Mouse (Mus musculus) cerebral cortex, adult 2 months (tissue): ENCODE results near the gene Rab24.

ENCODE experiments used
- WGBS: fragments of 180-500 bp; shearing (Covaris S2); methylation state at CpG from one replicate; pipeline ENCODE4 v1.1.7; 2018; 5-methylcytosine and 5-hydroxymethylcytosine counted together

Gene Rab24

GRCm38 (mm10) chr13:55328641-55329040 lies 6.9 kb upstream of the Rab24 start:
- 84% methylated on average over 4 of the region's 4 CpGs for WGBS

GRCm38 (mm10) chr13:55328171-55328570 lies 6.4 kb upstream of the Rab24 start:
- 89% methylated on average over 6 of the region's 6 CpGs for WGBS

DNA sequence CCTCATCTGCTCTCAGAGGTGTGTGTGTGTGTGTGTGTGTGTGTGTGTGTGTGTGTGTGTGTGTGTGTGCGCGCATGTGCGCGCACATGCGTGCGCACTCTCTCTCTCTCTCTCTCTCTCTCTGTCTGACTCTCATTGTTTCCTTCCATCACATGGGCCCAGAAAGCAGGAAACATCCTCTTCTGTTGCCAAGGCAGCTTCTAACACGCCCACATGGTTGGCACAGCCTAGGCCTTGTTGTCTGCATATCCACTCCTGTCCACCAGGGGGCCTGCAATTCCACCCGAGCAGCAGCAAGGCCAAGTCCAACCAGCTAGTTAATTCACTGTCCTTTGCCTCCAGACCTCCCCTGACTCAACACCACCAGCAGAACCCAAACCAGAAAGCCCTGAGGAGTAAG lies 5.9 kb upstream of the Rab24 start:
- 2% methylated on average over 8 of the region's 8 CpGs for WGBS

GRCm38 (mm10) chr13:55327169-55327568 lies 5.4 kb upstream of the Rab24 start:
- WGBS, result 47% methylated on average over 4 of the region's 4 CpGs

GRCm38 (mm10) chr13:55325596-55325995 lies 3.9 kb upstream of the Rab24 start:
- WGBS, result 62% methylated on average over 11 of the region's 11 CpGs

DNA sequence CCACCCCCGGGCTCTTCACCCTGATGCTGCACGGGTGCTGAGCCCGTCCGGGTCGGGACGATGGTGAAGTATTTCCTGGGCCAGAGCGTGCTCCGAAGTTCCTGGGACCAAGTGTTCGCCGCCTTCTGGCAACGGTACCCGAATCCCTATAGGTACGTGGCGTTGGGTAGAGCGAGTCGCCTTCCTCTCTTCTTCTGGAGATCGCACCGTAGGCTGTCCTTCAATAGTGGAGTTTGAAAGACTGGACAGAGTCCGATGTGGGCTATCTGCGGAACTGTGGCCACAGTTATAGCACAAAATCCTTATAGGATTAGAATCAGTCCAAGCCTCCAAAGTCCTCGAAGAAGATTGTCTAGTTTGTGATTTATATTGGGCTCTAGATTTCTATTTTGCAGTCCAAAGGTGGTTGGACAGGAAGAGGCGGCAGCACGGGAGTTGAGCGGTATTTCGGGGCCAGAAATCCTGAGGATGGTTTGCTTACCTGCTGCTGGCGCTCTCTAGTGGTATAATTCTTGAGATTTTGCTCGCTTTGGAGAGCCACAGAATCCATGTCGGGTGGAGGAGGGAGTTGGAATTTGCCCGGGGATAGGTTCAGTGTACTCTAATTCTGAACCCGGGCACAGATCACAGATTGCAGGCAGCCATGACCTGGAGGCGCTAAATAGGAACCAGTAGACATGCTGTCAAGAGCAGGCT lies 532 bp upstream of the Rab24 start:
- WGBS, result 2% methylated on average over 31 of the region's 31 CpGs

DNA sequence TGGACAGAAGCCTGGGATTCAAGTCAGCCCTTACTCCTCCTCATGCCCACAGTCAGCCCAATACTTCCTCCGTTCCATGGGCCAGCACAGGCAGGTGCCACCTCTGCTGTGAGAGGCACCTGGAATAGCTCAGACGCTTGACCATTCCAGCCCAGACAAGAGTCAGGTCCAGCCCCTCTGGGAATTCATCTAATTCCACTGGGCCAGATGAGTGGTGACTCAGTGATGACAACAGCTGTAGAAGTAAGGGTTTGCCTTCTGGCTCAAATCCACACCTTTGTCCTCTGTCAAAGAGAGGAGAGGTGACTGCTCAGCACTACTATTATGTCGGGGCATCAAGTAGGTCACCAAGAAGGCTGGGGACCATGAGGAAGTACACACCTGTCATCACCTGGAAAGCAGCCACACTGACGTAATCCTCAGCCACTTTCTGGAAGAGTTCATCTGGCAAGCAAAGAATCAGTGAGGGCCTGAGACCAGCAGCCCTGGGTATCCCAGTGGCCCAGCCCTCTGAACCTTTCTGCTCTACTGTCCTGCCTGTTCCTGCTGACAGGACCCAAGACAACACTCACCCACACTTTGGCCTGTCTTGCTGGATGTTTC lies 1.7 kb downstream of the Rab24 start, which contains the start of gene Prelid1:
Prelid1 (plus strand) TSS at position 570 of the 603 bp plus-strand sequence.
- WGBS, result 58% methylated on average over 4 of the region's 4 CpGs

GRCm38 (mm10) chr13:55318351-55318750 lies 3.4 kb downstream of the Rab24 start:
- WGBS, result 47% methylated on average over 3 of the region's 3 CpGs

DNA sequence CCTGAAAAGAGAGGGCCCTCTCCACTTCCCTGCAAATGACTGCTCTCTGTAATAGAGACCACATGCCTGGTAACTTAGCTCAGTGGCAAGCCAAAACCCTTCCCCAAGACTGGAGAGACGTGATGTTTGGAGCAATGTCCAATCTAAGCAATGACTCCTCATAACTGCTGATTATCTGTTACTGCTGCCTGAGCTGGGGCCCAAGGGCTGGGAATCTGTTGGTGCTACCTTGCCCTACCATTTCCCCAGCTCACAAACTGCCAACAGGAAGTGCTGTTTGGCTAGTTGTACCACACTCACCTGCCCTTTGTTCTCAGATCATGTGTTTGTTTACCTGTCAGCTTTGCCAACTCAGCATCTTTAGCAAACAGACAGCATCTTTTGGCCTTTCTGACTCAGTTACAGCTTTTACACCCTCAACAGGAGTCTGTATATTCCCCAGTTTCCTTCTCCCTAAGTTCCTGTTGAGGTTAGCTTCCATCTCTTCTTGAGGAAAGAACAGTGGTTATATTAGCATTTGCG lies 6.8 kb downstream of the Rab24 start:
- 76% methylated on average over 2 of the region's 2 CpGs for WGBS

DNA sequence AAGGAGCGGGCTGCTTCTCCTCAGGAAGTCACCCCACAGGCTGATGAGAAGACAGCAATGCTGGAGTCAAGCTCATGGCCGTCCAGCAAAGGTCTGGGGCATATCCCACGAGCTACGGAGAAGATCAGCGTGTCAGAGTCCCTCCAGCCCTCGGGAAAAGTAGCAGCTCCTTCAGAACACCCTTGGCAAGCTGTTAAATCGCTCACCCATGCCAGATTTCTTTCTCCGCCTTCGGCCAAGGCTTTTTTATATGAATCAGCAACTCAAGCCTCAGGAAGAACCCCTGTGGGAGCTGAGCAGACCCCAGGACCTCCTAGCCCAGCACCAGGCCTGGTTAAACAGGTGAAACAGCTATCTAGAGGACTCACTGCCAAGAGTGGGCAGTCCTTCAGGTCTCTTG lies 8.7 kb downstream of the Rab24 start:
- 48% methylated on average over 9 of the region's 9 CpGs for WGBS

DNA sequence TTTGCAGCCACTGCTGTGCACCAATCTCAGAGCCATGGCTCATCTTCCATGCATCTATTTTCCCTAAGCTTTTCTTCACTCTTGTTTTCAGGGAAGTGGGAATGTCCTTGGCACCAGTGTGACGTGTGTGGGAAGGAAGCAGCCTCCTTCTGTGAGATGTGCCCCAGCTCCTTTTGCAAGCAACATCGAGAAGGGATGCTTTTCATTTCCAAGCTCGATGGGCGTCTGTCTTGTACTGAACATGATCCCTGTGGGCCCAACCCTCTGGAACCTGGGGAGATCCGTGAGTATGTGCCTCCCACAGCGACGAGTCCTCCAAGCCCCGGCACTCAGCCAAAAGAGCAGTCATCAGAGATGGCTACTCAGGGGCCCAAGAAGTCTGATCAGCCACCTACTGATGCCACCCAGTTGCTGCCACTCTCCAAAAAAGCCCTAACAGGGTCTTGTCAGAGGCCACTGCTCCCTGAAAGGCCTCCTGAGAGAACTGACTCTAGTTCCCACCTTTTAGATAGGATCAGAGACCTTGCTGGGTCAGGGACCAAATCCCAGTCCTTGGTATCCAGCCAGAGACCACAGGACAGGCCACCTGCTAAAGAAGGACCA lies 9.6 kb downstream of the Rab24 start:
- WGBS, result 46% methylated on average over 8 of the region's 8 CpGs

GRCm38 (mm10) chr13:55300913-55301312 lies 20.8 kb downstream of the Rab24 start:
- WGBS, result 81% methylated on average over 5 of the region's 5 CpGs

- 96% methylated on average over 1 of the region's 1 CpGs for WGBS
These were observed 25.0 kb downstream of the Rab24 start for GRCm38 (mm10) chr13:55296760-55297159.

GRCm38 (mm10) chr13:55288854-55289253 lies 32.9 kb downstream of the Rab24 start:
- WGBS, result 68% methylated on average over 3 of the region's 3 CpGs

DNA sequence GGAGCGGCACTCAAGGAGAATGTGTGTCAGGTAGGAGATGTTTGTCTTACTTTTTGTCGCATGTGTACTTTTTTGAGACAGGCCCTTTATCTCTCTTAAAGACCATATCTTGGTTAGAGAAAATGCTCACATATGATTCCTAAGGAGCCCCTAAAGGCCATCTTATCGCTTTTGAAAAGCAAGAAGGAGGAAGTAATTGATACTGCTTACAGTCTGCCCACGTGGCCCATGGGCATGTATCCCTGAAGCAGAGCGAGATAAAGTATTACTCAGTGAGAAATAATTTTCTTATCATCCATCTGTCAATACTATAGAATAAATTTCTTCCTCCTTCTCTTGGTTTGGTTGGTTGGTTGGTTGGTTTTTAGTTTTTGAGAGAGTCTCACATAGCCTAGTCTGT lies 44.1 kb downstream of the Rab24 start:
- 89% methylated on average over 5 of the region's 5 CpGs for WGBS

DNA sequence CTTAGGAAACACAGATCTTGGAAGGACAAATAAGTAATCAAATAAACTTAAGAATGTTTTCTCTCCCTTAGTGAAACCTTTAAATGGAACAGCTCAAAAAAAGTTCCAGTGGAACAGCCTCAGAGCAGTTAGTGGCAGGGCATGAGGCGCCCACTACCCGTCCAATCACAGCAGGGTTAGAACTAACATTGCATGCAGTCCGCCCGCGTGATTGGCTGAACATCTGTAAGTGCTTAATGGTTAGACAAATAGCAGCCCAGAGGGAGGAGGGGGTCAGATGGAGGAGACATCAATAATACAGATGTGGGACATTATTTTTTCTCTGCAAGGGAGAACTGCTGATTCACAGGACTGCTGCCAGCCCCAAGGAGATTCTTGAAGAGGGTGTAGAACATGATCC lies 44.5 kb downstream of the Rab24 start:
- WGBS, result 88% methylated on average over 5 of the region's 5 CpGs
